Mouse (Mus musculus): ENCODE results near the gene Zfp277. TPM values are rescaled to one million over a fixed set of nuclear protein-coding genes. Genes with fewer than 3 reads are reported as not detected.

The Zfp277 gene
- polyA plus RNA-seq, 1 experiment from 2014 or later = 30.3 TPM

DNA sequence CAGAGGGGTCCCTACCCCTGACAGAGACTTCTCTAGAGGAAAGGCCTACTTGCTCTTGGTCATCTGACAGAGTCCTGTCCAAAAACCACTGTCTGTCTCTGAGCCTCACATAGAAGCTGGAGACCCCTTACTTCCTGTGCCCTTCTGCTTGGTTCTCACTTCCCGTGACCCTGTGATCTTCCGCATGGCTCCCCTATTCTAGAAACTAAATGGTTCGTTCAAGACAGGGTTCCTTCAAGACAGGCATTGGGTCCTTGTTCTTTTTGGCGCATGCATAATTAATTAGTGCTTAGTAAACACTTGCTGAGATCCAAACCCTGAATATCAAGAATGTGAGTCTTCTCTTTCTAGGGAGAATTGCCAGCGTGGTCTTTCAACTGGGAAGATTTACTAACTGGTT, 14.6 kb downstream of the Zfp277 start:
- Histone ChIP-seq H3K36me3 (no peaks in the 10 kb centered on the region), H3K4me1 (peaks cover 13% of the 10 kb centered on the region), H3K27me3 (no peaks in the 10 kb centered on the region), H3K4me3 (no peak overlapping the region), H3K9ac (replicated peaks) (no peak overlapping the region), H3K4me2 (replicated peaks) (no peak overlapping the region), H3K9me3 (no peaks in the 10 kb centered on the region), H3K27ac (replicated peaks) (no peak overlapping the region)
- WGBS = 46% methylated on average over 5 of the region's 5 CpGs
- no peak for ATAC-seq (ENCODE audit: low FRiP score, low read depth)

DNA sequence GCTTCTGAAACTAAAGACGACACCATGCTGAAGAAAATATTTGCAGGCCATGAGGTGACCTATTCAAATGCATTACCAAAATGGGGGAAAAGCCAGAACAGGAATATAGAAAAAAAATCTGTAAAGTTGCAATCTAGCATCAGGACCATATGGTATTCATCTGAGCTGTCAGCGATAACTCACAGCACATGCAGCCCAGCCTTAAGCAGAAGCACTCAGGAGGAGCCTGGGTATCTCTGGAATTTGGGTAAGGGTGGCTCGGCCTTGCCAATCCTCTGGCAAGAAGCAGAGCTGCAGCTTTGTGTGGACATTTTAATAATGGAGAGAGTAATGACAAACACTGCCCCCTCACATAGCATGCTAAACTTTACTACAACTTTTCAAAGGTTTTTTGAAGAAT, 15.7 kb downstream of the Zfp277 start:
- H3K9me3 ChIP-seq = no peaks in the 10 kb centered on the region
- ATAC-seq (ENCODE audit: low FRiP score, low read depth) = no peak
- no peak overlapping the region for H3K4me3 ChIP-seq
- H3K36me3 ChIP-seq = no peaks in the 10 kb centered on the region
- H3K9ac ChIP-seq (replicated peaks) = no peak overlapping the region
- H3K27me3 ChIP-seq = no peaks in the 10 kb centered on the region
- peaks cover 13% of the 10 kb centered on the region for H3K4me1 ChIP-seq
- H3K27ac ChIP-seq (replicated peaks) = no peak overlapping the region
- WGBS = 63% methylated on average over 3 of the region's 3 CpGs
- no peak overlapping the region for H3K4me2 ChIP-seq (replicated peaks)

DNA sequence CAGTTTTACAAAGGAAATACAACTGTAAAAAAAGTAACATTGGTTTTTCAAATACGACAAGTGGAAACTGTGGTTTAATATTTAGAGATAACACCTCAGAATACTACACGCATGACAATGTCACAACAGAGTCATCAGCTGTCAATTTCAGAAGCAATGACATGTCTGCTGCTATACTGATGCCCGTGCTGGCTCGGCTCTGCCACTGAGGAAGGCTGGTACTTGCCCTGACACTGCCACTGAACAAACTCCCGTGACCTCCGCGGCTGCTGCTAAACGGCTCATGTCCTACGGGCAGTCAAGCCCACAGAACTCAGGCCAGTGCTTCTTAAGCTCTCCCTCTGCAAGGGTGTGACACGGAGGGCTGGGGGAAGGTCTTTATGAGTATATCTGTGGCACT, 18.1 kb downstream of the Zfp277 start:
- Histone ChIP-seq H3K4me1 (peaks cover 13% of the 10 kb centered on the region), H3K27ac (replicated peaks) (no peak overlapping the region), H3K36me3 (no peaks in the 10 kb centered on the region), H3K9me3 (no peaks in the 10 kb centered on the region), H3K4me3 (no peak overlapping the region), H3K9ac (replicated peaks) (no peak overlapping the region), H3K4me2 (replicated peaks) (no peak overlapping the region), H3K27me3 (no peaks in the 10 kb centered on the region)
- WGBS = 78% methylated on average over 10 of the region's 10 CpGs
- no peak for ATAC-seq (ENCODE audit: low FRiP score, low read depth)

DNA sequence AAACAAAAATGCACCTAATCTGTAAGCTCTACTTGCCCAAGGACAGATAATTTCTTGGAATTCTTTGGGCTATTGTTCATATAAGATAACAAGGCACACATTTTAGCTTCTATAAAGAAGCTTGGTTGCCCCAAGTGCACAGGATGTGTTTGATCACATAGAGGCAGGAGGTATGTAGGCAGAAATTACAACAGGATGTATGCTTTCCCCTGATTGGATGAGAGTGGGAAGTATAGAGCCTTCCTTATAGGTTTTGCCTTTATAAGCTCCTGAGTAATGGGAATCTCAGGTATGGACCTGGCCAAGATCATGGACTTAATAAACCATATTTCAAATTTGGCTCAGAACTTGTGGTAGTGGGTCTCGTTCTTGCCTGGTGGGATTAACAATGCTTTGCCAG, 20.7 kb downstream of the Zfp277 start:
- 83% methylated on average over 1 of the region's 1 CpGs for WGBS
- no peaks in the 10 kb centered on the region for H3K36me3 ChIP-seq
- no peak for ATAC-seq (ENCODE audit: low FRiP score, low read depth)
- H3K9me3 ChIP-seq = no peaks in the 10 kb centered on the region
- H3K27ac ChIP-seq (replicated peaks) = no peak overlapping the region
- H3K27me3 ChIP-seq = no peaks in the 10 kb centered on the region
- no peak overlapping the region for H3K4me2 ChIP-seq (replicated peaks)
- no peaks in the 10 kb centered on the region for H3K4me1 ChIP-seq
- H3K4me3 ChIP-seq = no peak overlapping the region
- no peak overlapping the region for H3K9ac ChIP-seq (replicated peaks)

DNA sequence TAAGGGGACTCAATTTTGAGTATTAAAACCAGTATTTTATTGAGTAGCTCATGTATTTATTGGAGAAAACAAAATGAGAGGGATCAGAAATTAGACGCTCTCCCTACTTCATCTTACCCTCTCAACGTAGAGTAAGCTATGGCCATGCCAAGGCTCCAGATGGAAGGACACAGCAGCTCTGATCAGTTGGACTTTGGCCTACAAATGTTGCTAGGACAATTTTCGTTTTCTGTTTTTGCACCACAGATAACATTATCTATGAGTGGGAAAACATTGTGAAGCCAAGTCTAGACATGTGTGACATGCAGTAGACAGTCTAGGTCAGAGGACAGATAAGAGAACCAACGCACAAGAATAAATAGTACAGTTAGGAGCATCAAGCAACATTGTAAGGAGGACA, 28.4 kb downstream of the Zfp277 start:
- no peak for ATAC-seq (ENCODE audit: low FRiP score, low read depth)
- no peak overlapping the region for H3K4me3 ChIP-seq
- 93% methylated on average over 4 of the region's 4 CpGs for WGBS
- H3K27me3 ChIP-seq = no peaks in the 10 kb centered on the region
- no peaks in the 10 kb centered on the region for H3K36me3 ChIP-seq
- no peak overlapping the region for H3K4me2 ChIP-seq (replicated peaks)
- no peaks in the 10 kb centered on the region for H3K9me3 ChIP-seq
- H3K4me1 ChIP-seq = peaks cover 11% of the 10 kb centered on the region
- H3K27ac ChIP-seq (replicated peaks) = no peak overlapping the region
- no peak overlapping the region for H3K9ac ChIP-seq (replicated peaks)

DNA sequence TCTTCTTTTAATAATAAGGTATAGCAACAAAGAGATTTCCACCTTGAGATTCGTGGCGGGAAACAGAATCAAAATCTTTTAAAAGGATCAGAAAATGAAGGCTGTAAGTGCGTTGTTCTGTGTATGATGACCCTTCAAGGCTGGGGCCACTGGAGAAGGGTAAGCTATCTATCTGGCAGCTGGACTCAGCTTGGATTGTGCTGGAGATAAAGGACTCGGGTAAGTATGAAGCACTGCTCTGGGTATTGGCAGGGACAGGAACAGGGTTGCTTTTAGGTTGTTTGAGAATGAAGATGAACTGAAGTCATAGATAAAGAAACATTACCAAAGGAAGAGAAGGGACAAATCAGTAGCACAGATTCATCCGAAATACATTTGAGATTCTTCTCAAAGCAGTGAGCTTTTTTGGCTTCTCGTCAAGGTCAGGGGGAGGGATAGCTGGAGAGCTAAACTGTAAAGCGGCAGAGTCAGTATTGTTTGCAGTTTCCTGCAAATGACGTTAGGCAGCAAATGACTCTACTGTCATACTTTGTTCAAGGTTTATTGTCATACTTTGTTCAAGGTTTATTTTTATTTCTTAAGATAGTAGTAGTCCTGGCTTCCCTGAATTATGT, 30.3 kb downstream of the Zfp277 start:
- ATAC-seq (ENCODE audit: low FRiP score, low read depth) = no peak
- Histone ChIP-seq H3K4me2 (replicated peaks) (peak overlapping the region; percentile 21), H3K27ac (replicated peaks) (peak overlapping the region; percentile 42; the same call in 1 of the 2 replicates)

DNA sequence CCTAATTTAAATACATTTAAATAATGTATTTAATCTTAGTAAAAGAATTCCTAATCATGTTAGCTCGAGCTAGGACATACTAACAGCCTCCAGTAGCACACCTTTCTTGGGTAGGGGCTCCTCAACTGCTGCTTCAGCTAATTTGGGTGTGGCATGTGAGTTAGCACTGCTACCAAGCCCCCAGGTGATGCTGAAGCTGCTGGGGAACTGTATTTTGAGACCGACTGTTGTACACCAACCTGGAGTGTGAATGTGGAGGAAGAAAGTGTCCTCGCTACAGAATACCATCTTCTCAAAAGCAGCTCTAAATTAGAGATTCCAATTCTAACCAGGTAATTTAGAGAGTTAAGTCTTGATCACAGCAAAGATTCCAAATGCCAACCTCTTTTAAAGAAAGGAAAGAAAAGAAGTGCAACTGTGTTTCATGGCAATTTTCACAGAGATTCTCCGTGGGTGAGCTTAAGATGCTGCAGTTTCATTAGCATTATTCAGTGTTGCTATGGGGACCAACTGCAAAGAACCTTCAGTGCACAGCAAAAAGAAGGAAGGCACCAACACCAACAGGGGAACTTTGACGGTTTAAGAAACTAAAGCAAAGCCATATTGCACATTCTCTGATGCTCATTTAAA, 30.9 kb downstream of the Zfp277 start:
- ATAC-seq (ENCODE audit: low FRiP score, low read depth) = peak; percentile 74; the same call in 1 of the 2 replicates
- WGBS = 36% methylated on average over 5 of the region's 5 CpGs
- peak overlapping the region; percentile 42; the same call in 1 of the 2 replicates for H3K27ac ChIP-seq (replicated peaks)

More for the DNA sequence above, 30.3 kb downstream of the Zfp277 start:
- peaks cover 11% of the 10 kb centered on the region for H3K4me1 ChIP-seq
- H3K9me3 ChIP-seq = no peaks in the 10 kb centered on the region
- no peaks in the 10 kb centered on the region for H3K36me3 ChIP-seq
- no peak overlapping the region for H3K9ac ChIP-seq (replicated peaks)
- no peaks in the 10 kb centered on the region for H3K27me3 ChIP-seq
- H3K4me3 ChIP-seq = no peak overlapping the region
- 54% methylated on average over 8 of the region's 8 CpGs for WGBS

DNA sequence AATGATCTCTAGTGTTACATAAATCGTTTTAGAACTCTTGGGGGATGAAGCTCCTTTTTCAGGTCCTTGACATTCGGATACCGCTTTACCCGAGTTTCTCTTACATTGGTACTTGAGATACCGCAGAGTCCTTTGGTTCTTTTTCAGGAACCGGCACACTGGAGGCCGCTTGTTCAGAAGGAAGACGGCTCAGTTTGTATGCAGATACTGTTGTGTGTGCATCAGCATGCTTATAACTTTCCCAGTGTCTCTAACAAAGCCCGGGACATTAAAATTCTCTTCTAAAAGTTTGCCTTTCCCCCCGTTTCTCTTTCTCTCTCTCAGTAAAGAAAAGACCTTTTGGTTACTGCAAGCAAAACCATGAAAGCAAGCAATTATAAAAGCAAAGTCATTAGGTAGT, 45.9 kb downstream of the Zfp277 start:
- Histone ChIP-seq H3K9ac (replicated peaks) (no peak overlapping the region), H3K27ac (replicated peaks) (no peak overlapping the region), H3K9me3 (no peaks in the 10 kb centered on the region), H3K4me2 (replicated peaks) (no peak overlapping the region), H3K36me3 (no peaks in the 10 kb centered on the region), H3K4me3 (no peak overlapping the region), H3K4me1 (no peaks in the 10 kb centered on the region), H3K27me3 (no peaks in the 10 kb centered on the region)
- 89% methylated on average over 10 of the region's 10 CpGs for WGBS
- ATAC-seq (ENCODE audit: low FRiP score, low read depth) = no peak

More for the DNA sequence above, 30.9 kb downstream of the Zfp277 start:
- H3K4me3 ChIP-seq = no peak overlapping the region
- H3K9me3 ChIP-seq = no peaks in the 10 kb centered on the region
- H3K4me1 ChIP-seq = peaks cover 11% of the 10 kb centered on the region
- H3K27me3 ChIP-seq = no peaks in the 10 kb centered on the region
- peak overlapping the region; percentile 21 for H3K4me2 ChIP-seq (replicated peaks)
- H3K9ac ChIP-seq (replicated peaks) = no peak overlapping the region
- 0 out of 2 replicates have a peak, but pooled peaks cover 2% of the 10 kb centered on the region for H3K36me3 ChIP-seq

DNA sequence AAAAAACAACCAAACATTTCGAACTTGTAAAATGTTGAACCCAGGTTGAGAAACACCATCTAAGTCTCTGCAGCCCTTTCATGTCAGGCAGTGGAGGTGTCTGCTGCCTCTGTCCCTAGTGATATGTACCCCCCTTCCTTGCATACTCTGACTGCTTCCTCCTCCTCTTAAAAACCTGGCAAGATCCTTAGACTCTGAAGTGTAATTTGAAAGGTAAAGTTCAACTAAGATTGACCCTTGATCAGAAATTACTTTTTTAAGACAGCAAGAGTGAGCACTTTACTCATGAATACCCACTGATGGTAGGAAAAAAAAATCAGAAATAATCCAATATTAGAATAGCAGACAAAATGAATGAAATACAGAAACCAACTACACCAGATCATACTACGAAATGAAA, 46.3 kb downstream of the Zfp277 start:
- H3K4me1 ChIP-seq = no peaks in the 10 kb centered on the region
- no peaks in the 10 kb centered on the region for H3K9me3 ChIP-seq
- no peak overlapping the region for H3K27ac ChIP-seq (replicated peaks)
- no peaks in the 10 kb centered on the region for H3K27me3 ChIP-seq
- no peak for ATAC-seq (ENCODE audit: low FRiP score, low read depth)
- 94% methylated on average over 2 of the region's 2 CpGs for WGBS
- no peaks in the 10 kb centered on the region for H3K36me3 ChIP-seq
- no peak overlapping the region for H3K4me3 ChIP-seq
- no peak overlapping the region for H3K9ac ChIP-seq (replicated peaks)
- H3K4me2 ChIP-seq (replicated peaks) = no peak overlapping the region

DNA sequence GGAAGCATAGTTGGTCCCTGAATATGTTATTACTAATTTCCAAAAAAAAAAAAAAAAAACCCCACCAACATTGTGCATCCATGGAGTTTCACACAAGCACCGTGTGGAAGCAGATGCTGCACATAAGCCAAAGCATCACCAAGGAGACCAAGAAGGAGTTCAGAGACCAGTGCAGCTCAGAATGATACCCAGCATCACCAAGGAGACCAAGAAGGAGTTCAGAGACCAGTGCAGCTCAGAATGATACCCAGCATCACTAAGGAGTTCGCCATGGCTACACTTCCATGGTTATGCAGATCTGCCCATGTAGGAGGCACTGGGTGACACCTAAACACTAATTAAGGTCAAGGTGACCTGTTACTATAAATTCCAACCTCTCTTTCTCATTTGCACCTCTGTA, 46.8 kb downstream of the Zfp277 start:
- Histone ChIP-seq H3K27ac (replicated peaks) (no peak overlapping the region), H3K4me3 (no peak overlapping the region), H3K9ac (replicated peaks) (no peak overlapping the region), H3K27me3 (no peaks in the 10 kb centered on the region), H3K9me3 (no peaks in the 10 kb centered on the region), H3K4me1 (no peaks in the 10 kb centered on the region), H3K36me3 (no peaks in the 10 kb centered on the region), H3K4me2 (replicated peaks) (no peak overlapping the region)
- 75% methylated on average over 2 of the region's 2 CpGs for WGBS
- ATAC-seq (ENCODE audit: low FRiP score, low read depth) = no peak

DNA sequence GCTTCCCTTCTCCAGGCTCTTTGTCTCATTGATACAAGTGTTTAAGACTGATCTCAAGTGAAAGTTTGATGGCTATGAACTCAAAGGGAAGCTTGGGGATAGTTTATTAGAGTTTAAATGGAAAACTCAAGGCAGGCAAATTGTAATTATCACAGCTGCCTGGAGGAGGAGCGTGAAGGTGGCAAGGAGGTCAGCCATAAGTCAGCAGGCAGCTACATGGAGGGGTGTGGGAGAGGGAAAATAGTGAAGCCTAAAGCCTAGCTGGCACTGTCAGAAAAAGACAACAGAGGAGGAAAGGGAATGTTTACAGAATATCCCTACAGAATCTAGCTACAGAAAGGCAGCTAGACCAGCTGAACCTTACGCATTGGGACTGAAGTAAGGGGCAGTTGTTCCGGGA, 52.8 kb downstream of the Zfp277 start:
- no peaks in the 10 kb centered on the region for H3K27me3 ChIP-seq
- H3K9me3 ChIP-seq = no peaks in the 10 kb centered on the region
- H3K4me2 ChIP-seq (replicated peaks) = no peak overlapping the region
- H3K36me3 ChIP-seq = no peaks in the 10 kb centered on the region
- H3K4me3 ChIP-seq = no peak overlapping the region
- no peak overlapping the region for H3K9ac ChIP-seq (replicated peaks)
- 83% methylated on average over 3 of the region's 3 CpGs for WGBS
- no peak for ATAC-seq (ENCODE audit: low FRiP score, low read depth)
- no peaks in the 10 kb centered on the region for H3K4me1 ChIP-seq
- no peak overlapping the region for H3K27ac ChIP-seq (replicated peaks)

DNA sequence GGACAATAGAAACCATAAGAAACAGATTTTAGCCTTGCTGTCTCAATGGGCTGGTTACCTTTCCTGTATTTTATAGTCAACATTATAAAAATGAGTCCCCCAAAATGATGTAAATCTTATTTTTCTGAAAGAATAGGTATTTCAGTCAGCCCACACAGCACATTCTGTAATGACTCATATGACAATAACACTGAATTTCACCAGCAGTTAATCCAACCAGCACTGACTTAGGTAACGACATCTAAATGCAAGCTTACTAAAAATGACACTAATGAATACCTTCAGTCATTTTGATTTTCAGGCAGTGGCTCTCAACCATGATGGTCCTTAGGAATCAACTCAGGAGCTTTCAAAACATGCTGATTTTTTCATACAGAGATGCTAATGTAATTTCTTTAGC, 54.4 kb downstream of the Zfp277 start:
- WGBS = 90% methylated on average over 1 of the region's 1 CpGs
- ATAC-seq (ENCODE audit: low FRiP score, low read depth) = no peak
- no peak overlapping the region for H3K27ac ChIP-seq (replicated peaks)
- H3K4me1 ChIP-seq = no peaks in the 10 kb centered on the region
- H3K9ac ChIP-seq (replicated peaks) = no peak overlapping the region
- no peaks in the 10 kb centered on the region for H3K36me3 ChIP-seq
- no peak overlapping the region for H3K4me2 ChIP-seq (replicated peaks)
- no peak overlapping the region for H3K4me3 ChIP-seq
- no peaks in the 10 kb centered on the region for H3K27me3 ChIP-seq
- no peaks in the 10 kb centered on the region for H3K9me3 ChIP-seq

DNA sequence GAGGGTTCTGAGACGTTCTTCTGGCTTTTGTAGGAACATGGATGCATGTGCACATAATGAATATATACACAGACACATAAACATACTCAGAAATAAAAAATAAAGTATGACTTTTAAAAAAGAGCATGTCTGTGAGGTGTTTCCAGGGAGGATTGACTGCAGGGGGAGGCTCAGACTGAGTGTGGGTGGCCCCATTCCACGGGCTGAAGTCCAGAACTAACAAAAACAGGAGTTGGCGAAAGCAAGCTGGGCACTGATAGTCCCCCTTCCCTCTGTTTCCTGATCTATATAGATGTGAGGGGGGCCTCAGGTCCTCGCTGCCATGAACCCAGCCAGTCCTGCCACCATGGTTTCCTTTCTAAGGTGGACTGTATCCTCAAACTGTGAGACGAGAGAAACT, 57.9 kb downstream of the Zfp277 start:
- ATAC-seq (ENCODE audit: low FRiP score, low read depth) = no peak
- H3K9me3 ChIP-seq = no peaks in the 10 kb centered on the region
- no peak overlapping the region for H3K4me3 ChIP-seq
- WGBS = 74% methylated on average over 5 of the region's 5 CpGs
- no peaks in the 10 kb centered on the region for H3K4me1 ChIP-seq
- H3K27me3 ChIP-seq = no peaks in the 10 kb centered on the region
- H3K9ac ChIP-seq (replicated peaks) = no peak overlapping the region
- H3K4me2 ChIP-seq (replicated peaks) = no peak overlapping the region
- H3K36me3 ChIP-seq = no peaks in the 10 kb centered on the region
- H3K27ac ChIP-seq (replicated peaks) = no peak overlapping the region
